Mouse (Mus musculus): ENCODE measurements around the gene Tmem268. TPM values are rescaled to one million over a fixed set of nuclear protein-coding genes. Genes with fewer than 3 reads are reported as not detected.

The Tmem268 gene
- total RNA-seq, 4 experiments from 2014 or later = 11.2 to 16.2 (median 14.6) TPM

DNA sequence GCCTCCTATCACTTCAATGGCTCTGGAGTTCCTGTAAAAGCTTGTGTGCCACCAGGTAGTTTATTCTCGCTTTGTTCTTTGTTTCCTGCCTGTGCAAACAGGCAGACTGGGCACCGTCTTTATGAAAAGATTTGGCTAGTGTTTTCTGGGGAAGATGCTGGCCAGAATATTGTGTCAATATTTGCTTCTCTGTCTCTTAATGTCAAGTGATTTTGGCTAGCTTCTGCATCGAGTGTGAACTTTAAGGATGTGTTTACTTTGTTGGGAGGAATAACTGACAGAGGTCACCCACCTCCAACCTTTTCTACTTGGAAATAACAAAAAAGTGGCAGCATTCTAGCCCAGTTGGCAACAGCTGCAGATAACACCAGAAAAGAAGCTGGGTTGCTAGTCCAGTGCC, 4.0 kb upstream of the Tmem268 start:
- DNase-seq (ENCODE audit: low spot score in 2 of 2) = no peak

DNA sequence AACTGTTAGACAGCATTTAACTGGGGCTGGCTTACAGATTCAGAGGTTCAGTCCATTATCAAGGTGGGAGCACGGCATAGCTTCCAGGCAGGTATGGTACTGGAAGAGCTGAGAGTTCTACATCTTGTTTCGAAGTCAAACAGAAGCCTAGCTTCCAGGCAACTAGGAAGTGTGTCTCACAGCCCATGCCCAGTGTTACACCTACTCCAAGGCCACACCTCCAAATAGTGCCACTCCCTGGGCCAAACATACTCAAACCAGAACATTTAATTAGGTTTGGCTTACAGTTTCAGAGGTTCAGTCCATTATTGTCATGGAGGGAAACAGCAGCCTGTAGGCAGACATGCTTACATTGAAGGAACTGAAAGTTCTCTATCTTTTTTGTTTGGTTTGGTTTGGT, 3.5 kb upstream of the Tmem268 start:
- no peak for DNase-seq (ENCODE audit: low spot score in 2 of 2)

DNA sequence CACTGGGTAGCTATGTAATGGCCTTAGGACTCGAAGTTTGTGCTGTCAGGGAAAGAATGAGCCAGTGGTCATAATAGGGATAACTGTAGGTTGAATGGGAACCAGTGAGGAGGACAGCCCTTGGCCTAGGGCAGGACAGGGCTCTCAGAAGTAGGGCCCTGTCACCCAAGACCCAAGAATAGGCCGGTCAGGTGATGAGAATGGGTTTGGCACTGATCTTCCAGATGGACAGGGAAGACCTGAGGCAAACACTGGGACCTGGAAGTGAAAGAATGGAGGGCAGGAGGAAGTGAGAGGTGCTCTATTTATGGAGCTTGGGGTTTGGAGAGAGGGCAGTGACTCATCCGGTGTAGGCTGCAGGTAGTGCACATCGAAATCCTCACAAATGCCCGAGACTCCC, 1.9 kb upstream of the Tmem268 start:
- no peak for DNase-seq (ENCODE audit: low spot score in 2 of 2)

DNA sequence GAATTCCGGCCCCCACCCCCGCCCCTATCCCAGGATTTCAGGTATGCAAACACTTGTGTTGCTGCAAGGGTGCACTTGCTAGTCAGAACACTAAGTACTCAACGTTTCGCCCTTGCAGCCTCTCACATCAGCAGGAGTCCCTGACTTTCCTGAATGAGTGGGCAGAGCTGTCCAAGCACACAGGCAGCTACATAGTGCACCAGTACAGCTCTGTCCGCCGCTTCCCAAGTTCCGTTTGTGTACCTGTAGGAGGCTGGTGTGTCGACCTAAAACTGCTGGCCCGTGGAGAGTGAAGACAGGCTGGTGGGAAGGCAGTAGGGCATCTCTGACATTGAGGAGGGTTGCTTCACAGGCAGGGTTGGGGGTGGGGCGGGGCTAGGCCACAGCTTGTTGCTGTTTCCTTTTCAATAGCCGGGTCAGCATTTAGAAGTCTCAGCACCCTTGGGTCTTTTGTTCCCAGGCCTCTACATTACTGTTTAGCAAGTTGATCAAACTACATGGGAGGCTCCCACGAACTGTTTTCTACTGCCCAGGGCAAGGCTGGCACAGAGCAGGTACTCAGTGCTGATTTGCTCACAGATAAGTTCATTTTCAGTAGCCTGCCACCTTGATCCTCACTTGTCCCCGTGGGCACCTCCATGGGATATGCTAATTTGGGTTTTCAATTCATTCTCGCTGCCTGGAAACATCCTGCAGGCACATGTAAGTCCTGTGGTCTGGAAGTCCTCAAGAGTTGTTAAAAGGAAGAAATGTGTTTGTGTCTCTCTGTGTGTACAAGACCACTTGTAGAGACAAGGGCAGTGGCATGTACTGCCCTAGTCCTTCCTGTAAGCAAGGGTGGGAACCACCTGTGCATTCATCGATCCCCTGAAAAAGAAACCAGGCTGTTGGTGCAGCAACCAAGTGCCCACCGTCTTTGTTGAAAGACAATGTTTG, 1.2 kb upstream of the Tmem268 start:
- no peak for DNase-seq (ENCODE audit: low spot score in 2 of 2)

DNA sequence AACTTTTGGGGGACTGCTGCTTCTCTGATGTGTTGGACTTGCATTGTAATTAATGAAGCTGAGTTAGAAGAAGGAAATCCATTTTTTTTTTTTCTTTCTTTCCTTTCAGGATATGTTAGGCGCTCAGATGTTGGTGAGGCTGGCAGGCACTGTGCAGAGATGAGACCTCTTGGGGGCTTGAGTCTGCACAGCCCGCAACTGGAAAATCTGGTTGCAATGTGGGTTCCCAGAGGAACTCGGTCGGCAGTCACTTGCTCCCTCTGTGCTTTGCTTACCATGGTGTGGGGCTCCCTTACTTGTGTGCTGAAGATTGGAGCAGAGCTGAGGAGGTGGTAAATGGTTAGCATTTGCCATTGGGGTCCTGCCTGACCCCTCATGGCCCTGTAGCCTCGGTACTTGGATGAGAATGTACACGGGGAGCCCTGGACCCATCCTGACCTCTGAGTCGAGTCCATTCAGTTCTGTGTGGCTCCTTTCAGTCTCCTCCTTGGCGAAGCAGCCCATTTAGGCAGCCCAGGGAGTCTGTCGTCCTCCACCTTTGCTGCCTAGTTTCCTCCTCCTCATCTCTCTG, 631 bp downstream of the Tmem268 start:
- DNase-seq (ENCODE audit: low spot score in 2 of 2) = no peak

DNA sequence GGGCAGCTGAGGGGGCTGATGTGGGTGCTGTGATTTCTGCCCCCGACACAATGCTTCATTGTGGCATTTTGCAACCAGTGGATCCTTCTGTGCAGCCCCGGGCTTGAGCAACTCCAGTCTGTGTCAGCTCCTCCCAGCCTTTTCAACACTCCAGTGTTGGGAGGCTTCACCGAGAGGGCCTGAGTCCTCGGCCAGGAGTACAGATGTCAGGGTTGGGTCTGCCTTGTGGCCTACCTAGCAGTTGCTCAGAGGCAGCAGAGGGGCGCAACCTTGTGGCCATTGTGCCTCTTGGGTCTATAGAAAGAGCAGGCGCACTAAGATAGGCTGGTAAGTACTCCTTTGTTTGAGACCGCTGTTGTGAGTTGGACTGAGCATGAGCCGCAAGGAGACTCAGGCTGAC, 1.5 kb downstream of the Tmem268 start:
- DNase-seq (ENCODE audit: low spot score in 2 of 2) = no peak

DNA sequence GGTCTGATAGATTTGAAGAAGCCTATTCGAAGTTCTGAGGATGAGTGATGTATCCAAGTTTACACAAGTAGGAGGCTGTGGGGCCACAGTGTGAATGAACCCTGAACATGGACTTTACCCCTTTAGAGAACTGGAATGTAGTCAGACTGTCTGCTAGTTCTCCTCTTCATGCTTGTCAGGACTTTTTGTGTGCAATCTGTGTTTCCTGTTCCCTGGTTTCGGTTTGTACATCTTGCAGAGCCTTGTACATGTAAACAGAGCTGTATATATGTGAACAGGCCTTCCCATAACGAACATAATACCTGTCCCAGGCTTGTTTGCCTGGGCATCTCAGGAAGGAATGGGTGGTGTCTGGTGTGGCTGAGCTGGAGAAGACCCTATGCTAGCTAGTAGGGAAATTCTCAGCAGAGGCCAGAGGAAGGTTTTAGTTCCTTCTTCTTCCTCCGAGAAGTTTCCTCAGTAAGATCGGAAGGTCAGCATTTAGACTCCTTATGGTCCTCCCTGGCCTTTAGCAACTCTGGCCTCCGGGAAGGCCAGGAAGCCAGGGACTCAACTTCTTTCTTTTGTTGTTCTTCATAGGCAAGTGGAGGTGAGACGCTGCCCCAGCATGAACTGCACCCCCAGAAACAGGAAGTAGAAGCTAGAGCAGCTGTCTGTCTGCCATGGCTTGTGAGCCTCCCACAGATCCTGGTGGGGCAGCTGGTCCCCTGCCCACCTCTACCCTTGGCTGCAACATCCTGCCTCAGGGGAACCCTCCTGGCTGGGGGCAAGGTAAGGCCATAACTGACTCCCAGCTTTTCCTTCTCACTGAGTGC, 3.5 kb downstream of the Tmem268 start:
- DNase-seq (ENCODE audit: low spot score in 2 of 2) = no peak

DNA sequence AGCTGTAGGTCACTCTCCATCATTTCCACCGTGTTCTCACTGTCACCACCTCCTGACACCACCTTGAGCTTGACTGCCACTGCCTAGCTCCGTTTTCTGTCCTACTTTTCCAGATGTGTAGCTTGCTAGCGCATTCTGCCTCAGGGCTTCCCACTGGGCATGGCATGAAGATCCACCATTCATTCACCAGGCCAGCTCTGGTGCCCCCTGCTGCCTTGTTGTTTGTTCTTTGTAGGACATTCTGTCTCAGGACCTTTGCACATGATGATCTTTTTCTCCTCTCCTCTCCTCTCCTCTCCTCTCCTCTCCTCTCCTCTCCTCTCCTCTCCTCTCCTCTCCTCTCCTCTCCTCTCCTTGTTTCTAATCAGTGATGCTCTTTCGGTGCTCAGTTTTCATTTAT, 4.2 kb downstream of the Tmem268 start:
- DNase-seq (ENCODE audit: low spot score in 2 of 2) = no peak

DNA sequence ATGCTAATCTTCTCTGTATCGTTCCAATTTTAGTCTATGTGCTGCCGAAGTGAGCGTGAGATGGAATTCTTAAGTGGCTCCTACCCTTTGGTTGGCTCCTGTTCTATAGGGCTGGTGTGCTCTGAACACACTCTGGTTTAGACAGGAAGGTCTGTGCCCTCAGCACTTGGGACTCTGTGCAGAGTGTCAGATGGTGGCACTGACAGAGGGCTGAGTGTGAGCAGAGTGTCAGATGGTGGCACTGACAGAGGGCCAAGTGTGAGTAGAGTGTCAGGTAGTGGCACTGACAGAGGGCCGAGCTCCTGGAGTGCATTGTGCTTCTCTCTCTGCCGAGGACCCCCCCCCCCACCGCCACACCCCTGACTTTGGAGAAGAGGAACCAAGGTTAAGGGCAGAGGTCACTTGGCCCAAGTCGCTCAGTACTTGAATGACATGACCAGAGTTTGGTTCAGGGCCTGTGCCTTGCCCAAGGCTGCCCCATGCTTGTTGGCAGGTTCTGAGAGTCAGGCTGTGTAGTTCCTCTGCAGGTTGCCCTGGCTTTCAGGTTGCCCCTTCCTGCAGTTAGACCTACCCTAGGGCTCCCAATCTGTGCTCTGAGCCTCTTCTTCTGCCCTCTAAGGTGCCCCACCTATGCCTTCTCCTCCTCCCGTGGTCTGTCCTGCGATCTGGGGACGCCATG, 9.3 kb downstream of the Tmem268 start:
- DNase-seq (ENCODE audit: low spot score in 2 of 2) = no peak

DNA sequence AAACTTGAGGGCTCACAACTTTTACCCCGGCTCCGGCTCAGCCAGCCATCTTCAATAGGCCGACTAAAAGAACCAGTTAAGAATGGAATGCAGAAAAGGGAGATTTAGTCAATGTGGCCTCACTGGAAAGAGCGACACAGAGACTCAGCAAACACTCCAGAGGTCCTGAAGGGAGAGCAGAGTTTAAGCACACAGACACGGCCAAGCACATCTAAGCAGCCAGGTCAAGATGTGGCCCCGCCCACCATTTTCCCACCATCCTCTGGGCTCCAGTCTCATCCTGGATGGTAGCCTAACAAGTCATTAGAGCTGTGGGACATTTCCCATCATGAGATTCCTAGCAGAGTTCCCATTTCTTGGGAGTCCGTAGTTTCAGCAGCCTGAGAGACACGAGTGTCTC, 10.7 kb downstream of the Tmem268 start:
- no peak for DNase-seq (ENCODE audit: low spot score in 2 of 2)

DNA sequence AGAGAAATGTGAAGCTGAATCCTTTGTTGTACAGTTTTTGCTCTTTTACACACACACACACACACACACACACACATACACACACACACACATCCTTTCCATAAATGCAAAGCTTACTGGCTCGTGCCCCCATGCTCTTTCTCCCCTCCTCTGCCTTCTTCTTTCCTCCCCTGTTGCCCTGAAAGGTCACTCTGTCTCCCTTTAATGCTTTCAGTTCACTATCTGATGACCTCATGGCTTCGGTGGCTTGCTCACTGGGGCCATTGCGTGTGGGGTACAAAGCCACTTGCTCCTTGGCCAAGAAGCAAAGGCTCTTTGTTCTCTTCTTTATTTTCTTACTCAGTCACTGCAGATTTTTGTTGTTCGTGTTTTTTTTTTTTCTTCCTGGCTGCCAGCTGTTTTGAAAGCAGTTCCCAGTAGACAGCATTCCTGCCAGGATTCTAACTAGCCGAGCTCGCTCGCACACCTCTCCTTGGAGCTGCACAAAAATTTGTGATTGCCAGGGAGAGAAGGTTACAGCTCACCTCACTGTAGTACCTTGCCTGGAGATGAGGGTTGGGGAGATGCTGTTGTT, 11.7 kb downstream of the Tmem268 start:
- DNase-seq (ENCODE audit: low spot score in 2 of 2) = no peak

DNA sequence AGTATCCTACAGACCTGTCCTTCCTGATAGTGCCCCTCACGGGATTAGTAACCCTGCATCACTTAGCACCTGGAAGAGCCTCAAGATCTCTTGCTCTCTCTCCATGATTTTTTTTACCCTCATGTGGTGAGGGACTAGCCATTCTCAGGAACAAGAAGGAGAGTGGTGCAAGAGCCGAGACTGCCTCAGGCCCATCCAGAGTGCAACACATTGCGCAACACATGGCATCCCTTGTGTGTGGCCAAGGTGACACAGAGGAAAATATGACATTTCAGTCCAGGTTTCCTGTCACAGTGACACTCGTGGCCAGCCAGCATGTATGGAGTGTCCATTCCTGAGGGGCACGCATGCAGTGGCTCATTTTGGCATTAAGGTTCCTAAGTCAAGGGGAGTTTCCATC, 14.0 kb downstream of the Tmem268 start:
- DNase-seq (ENCODE audit: low spot score in 2 of 2) = no peak

DNA sequence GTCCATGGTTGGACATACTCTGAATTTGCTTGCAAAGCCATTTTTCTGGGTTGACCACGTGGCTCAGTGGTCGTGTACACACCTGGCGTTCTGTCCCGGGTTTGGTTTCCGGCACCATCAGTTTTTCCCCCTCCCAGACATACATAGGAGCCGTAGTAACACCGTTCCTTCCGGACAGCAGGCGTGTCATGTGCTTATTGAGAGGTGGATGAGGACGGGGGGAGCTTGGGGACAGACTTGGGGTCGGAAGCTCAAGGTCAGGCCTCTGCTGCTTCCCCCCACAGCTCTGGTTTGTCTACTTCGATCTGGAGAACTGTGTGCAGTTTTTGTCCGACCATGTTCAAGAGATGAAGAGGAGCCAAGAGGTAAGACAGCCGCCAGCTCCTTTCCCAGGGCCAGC, 21.1 kb downstream of the Tmem268 start:
- DNase-seq (ENCODE audit: low spot score in 2 of 2) = no peak

DNA sequence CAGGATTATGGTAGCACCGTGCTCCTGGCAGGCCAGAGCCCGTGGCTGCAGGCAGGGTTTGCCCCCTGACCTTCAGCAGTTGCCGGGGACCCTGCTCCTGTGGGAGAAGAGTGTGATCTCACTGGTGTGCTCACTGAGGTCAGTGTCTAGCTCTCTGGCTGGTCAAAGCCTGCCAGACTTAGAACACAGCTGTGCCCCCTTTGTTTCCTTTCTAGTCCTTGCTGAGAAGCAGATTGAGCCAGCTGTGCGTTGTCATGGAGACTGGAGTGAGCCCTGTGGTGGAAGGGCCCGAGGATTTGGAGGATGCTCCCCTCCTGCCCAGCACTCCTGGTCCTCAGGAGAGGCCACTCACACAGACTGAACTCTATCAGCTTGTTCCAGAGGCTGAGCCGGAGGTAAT, 21.5 kb downstream of the Tmem268 start:
- no peak for DNase-seq (ENCODE audit: low spot score in 2 of 2)

DNA sequence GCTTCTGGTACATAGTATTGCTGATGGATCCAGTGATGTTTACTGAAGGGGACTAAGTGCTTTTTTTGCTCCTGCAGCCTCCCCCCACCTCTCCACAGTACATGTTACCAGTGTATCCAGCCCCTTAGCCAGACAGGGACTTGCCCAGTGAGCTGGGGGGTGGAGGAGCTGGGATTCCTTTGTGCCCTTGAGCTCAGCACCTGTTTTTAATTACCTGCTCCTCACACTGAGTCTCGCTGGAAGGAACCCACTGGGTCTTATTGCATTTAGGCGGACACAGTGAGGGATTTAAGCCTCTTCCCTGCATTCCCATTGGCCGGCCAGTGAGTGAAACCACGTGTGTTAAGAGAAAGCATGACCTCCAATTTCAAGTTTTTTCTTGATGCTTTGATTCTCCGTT, 24.0 kb downstream of the Tmem268 start:
- DNase-seq (ENCODE audit: low spot score in 2 of 2) = no peak

DNA sequence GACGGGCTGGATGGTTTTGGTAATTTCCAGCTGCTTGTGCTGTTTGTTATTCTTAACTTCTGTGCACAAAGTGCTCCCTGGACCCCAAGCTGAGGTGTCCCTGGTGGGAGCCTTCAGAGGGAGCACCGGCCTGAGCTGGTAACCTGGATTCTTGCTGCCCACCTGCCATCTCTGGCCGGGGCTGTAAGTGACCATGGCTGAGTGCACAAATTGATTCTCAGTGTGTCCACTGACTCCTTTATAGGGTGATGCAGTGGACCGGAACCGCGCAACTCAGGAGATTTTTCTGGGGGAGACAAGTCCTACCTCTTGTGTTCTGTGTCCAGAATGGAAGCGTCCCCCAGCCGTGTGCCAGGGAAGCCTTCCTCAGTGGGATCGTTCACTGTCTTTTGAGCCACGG, 26.6 kb downstream of the Tmem268 start:
- no peak for DNase-seq (ENCODE audit: low spot score in 2 of 2)

DNA sequence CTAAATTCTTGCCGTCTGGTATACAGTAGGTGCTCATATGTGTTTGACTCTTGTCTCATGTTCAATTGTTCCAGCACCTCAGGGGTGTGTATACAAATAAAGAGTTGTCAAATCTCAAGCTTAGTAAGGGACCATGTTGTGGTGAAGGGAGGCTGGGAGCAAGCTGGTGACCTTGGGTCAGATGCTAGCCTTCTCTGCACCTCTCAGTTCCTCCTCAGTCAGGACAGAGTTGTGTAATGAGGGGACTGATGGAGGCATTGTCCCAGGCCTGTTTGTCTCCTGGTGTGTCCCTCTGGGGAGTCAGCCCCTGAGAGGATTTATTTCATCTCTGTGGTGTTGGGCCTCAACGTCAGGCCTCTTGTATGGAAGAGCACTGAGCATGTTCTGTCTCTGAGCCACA, 27.7 kb downstream of the Tmem268 start:
- DNase-seq (ENCODE audit: low spot score in 2 of 2) = no peak

DNA sequence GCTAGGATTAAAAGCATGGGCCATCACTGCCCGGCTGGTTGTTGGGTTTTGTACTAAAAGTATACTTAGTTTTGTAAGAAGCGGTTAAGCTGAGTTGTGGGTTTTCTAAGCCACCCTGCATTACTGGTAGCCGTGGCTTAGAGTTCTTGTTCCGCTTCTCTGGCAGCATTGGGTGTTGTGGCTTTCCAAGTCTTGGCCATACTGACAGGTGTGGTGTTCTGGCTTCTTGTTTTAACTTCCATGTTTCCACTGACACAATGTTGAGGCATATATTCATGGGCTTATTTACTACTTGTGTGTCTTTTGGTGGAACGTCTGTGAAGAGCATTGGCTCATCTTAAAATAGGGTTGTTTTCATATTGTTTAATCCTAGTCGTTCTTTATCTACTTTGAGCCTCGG, 31.4 kb downstream of the Tmem268 start:
- no peak for DNase-seq (ENCODE audit: low spot score in 2 of 2)

DNA sequence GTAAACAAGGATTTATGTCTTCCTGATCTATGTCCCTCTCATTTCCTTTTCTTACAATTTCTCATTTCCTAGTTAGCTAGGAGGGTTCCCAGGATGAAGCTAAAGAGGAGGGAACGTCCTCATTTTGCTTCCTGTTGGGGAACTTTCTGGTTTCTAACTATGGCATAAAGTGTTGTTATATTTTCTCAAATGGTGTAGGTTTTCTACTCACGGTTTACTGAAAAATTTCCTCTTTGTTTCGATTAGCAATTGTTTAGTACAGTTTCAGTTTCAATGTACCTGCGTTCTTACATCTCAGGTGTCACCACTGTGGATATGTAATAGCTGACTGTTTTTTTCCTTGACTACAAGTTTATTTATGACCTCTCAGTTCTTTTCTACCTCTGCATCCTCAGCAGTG, 32.0 kb downstream of the Tmem268 start:
- no peak for DNase-seq (ENCODE audit: low spot score in 2 of 2)

DNA sequence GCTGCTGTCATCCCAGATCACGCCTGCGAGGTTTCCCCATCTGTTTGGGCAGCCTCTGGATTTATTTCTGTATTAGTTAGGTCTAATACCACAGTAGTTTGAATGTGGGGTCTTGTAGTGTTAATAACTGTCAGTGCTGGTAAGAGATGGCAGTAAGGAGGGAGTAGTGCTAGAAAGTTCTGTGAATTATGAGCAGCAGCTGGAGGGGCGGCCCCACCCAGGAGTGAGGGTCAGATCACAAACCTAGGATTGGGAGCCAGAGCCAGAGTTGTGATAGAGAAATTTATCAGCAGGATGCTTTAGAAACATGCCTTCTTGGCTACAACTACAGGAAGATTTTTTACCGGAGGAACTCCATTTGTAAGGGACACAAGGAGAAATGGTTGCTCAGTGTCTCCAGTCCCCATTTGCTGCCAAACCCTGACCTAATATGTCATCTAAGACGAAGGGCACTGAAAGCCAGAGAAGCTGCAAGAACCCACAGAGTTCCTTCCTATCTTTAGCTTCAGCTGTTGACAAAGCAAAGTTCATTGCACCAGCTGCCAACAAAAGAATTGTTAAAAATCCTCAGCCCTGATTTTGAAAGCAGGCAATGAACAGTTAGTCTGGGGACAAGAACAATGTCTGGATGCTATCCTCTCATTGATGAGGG, 36.0 kb downstream of the Tmem268 start:
- DNase-seq (ENCODE audit: low spot score in 2 of 2) = no peak

DNA sequence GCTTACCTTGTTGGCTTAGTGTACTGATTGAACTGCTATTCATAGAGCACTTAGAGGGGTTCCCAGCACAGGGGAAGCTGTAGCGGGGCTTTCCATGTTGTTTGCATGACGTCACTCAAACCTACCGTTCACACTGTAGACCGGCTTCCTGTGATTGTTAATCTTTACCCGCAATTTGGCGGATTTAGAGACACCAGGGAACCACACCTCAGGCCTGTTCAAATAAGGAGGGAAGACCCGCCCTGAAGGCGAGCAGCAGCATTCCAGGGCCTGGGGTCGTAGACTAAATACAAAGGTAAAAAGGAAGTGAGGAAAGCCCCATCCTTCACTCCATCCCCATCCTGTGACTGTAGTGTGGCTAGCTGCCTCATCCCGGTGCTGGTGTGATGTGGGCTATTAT, 36.7 kb downstream of the Tmem268 start:
- no peak for DNase-seq (ENCODE audit: low spot score in 2 of 2)

All from left cerebral cortex, adult 8-10 months (tissue).